Mouse (Mus musculus) midbrain, embryonic 14.5 days (tissue): ENCODE results near the gene Lfng. TPM values are rescaled to one million over a fixed set of nuclear protein-coding genes. Genes with fewer than 3 reads are reported as not detected.

Experiments used
- ATAC-seq: fragments of 200-750 bp; cut with Nextera tagmentation; 2 replicates; pipeline ENCODE4 v1.8.0; 2017; ENCODE audit warnings: moderate number of reproducible peaks, moderate library complexity; ENCODE audit not compliant: low FRiP score, low TSS enrichment
- DNase-seq: peaks from one replicate; pipeline ENCODE4 v3.0.0-alpha.2; 2015
- H3K27ac ChIP-seq: fragments of 300-500 bp; sonication (generic); replicated peaks from 2 replicates; pipeline ENCODE4 v1.5.1; 2014; ENCODE audit warnings: mild to moderate bottlenecking, low read depth, low read length, moderate library complexity
- H3K27me3 ChIP-seq: fragments of 300-500 bp; sonication (generic); 2 replicates; pipeline ENCODE4 v1.6.1; 2014; ENCODE audit warnings: low read length, control low read depth, mixed read lengths; ENCODE audit not compliant: control insufficient read depth, insufficient read depth
- H3K36me3 ChIP-seq: fragments of 300-500 bp; sonication (generic); 2 replicates; pipeline ENCODE4 v1.6.1; 2014; ENCODE audit warnings: low read length, control low read depth; ENCODE audit not compliant: control insufficient read depth, insufficient read depth
- H3K4me1 ChIP-seq: fragments of 300-500 bp; sonication (generic); 2 replicates; pipeline ENCODE4 v1.6.1; 2014; ENCODE audit warnings: mild to moderate bottlenecking, antibody characterized with exemption, low read length, control low read depth; ENCODE audit not compliant: control insufficient read depth, insufficient read depth
- H3K4me2 ChIP-seq: fragments of 300-500 bp; sonication (generic); 2 replicates; pipeline ENCODE4 v1.6.1; 2014; ENCODE audit warnings: mild to moderate bottlenecking, low read length, moderate library complexity
- H3K4me3 ChIP-seq: fragments of 300-500 bp; sonication (generic); replicated peaks from 2 replicates; pipeline ENCODE4 v1.5.1; 2014; ENCODE audit warnings: low read depth, low read length
- H3K9ac ChIP-seq: fragments of 300-500 bp; sonication (generic); replicated peaks from 2 replicates; pipeline ENCODE4 v1.6.1; 2014; ENCODE audit warnings: mild to moderate bottlenecking, low read length, moderate library complexity
- H3K9me3 ChIP-seq: fragments of 300-500 bp; sonication (generic); 2 replicates; pipeline ENCODE4 v1.6.1; 2016; ENCODE audit warnings: low read length, control low read depth, mixed read lengths; ENCODE audit not compliant: control insufficient read depth
- WGBS: fragments of 180-500 bp; shearing (Covaris S2); extraction: QIAGEN DNeasy Blood & Tissue Kit; methylation state at CpG from one replicate; pipeline ENCODE4 v1.1.7; 2014; 5-methylcytosine and 5-hydroxymethylcytosine counted together
- polyA plus RNA-seq: library from polyadenylated mRNA; unstranded; fragments of >200 nt; fragmentation: Nextera tagmentation; extraction: Ambion mirVana; gene quantifications from 2 replicates; pipeline ENCODE4 v1.2.1, GENCODE M21; 2014

Gene Lfng
- polyA plus RNA-seq, 1 experiment from 2014 or later, result 25.2 TPM

DNA sequence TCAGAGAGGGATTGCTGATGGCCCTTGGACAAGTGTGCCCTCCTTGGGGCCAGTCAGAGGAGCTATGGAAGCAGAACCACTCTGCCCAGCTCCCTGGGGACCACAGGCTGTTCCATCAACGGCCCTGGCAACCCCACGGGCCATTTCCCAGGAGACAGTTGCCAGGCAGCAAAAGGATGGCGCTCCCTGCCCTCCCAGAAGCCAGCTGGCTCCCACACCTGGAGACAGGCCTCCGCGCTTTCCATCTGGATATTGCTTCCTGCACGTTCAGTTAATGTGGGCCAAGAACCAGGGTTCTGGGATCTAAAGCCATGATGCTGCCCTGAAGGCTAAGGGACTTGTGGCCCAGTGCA lies 29.9 kb downstream of the Lfng start:
- 68% methylated on average over 6 of the region's 6 CpGs for WGBS
- Histone ChIP-seq H3K4me1 (peaks cover 11% of the 10 kb centered on the region; the same call in 1 of the 2 replicates), H3K27ac (0 out of 2 replicates have a peak overlapping the region, but pooled peaks have one; percentile 13), H3K4me2 (no peak overlapping the region), H3K27me3 (no peaks in the 10 kb centered on the region), H3K4me3 (no peak overlapping the region), H3K36me3 (peaks cover 74% of the 10 kb centered on the region), H3K9me3 (no peaks in the 10 kb centered on the region), H3K9ac (no peak overlapping the region)
- ATAC-seq, result no peak
- no peak for DNase-seq

DNA sequence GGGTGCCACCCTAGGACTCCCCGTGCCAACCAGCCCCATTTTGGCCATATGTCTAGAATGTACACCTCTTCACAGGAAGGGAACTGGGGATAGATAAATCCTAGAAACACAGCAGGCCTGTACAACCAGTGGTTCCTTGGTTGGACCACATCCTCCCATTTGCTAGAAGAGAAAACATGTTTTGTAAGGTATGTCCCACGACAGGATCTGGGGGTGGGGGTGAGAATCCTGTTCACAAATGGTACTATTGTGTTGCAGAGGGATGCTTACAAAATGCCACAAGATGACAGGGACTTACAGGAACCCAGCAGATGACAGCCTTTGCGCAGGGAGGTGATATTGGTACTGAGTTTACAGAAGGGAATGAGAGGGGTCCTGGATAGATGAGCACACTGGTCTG lies 30.9 kb downstream of the Lfng start:
- H3K9ac ChIP-seq, result no peak overlapping the region
- H3K9me3 ChIP-seq, result no peaks in the 10 kb centered on the region
- peaks cover 65% of the 10 kb centered on the region for H3K36me3 ChIP-seq
- WGBS, result 91% methylated on average over 3 of the region's 3 CpGs
- no peaks in the 10 kb centered on the region for H3K27me3 ChIP-seq
- DNase-seq (no peak), ATAC-seq (no peak)
- peaks cover 15% of the 10 kb centered on the region; the same call in 1 of the 2 replicates for H3K4me1 ChIP-seq
- H3K27ac ChIP-seq, result no peak overlapping the region
- no peak overlapping the region for H3K4me3 ChIP-seq
- no peak overlapping the region for H3K4me2 ChIP-seq

- Histone ChIP-seq H3K27ac (no peak overlapping the region), H3K9me3 (no peaks in the 10 kb centered on the region), H3K36me3 (peaks cover 60% of the 10 kb centered on the region), H3K4me3 (no peak overlapping the region), H3K4me1 (peaks cover 15% of the 10 kb centered on the region; the same call in 1 of the 2 replicates), H3K9ac (no peak overlapping the region), H3K4me2 (no peak overlapping the region), H3K27me3 (no peaks in the 10 kb centered on the region)
- DNase-seq (no peak), ATAC-seq (no peak)
- 94% methylated on average over 6 of the region's 6 CpGs for WGBS
Measured at GRCm38 (mm10) chr5:140638484-140638883, 31.4 kb downstream of the Lfng start.

GRCm38 (mm10) chr5:140639312-140639711 lies 32.2 kb downstream of the Lfng start:
- H3K36me3 ChIP-seq, result peaks cover 60% of the 10 kb centered on the region
- WGBS, result 92% methylated on average over 4 of the region's 4 CpGs
- H3K9me3 ChIP-seq, result no peaks in the 10 kb centered on the region
- H3K4me1 ChIP-seq, result peaks cover 15% of the 10 kb centered on the region; the same call in 1 of the 2 replicates
- DNase-seq, result no peak
- no peak overlapping the region for H3K27ac ChIP-seq
- H3K4me2 ChIP-seq, result no peak overlapping the region
- H3K27me3 ChIP-seq, result no peaks in the 10 kb centered on the region
- H3K9ac ChIP-seq, result no peak overlapping the region
- no peak for ATAC-seq
- H3K4me3 ChIP-seq, result no peak overlapping the region

GRCm38 (mm10) chr5:140639871-140640270 lies 32.8 kb downstream of the Lfng start:
- 90% methylated on average over 14 of the region's 14 CpGs for WGBS
- Histone ChIP-seq H3K4me2 (no peak overlapping the region), H3K9ac (no peak overlapping the region; the same call in 1 of the 2 replicates), H3K4me1 (peaks cover 18% of the 10 kb centered on the region), H3K36me3 (peaks cover 60% of the 10 kb centered on the region), H3K27me3 (no peaks in the 10 kb centered on the region), H3K9me3 (no peaks in the 10 kb centered on the region), H3K27ac (no peak overlapping the region), H3K4me3 (no peak overlapping the region)
- DNase-seq (no peak), ATAC-seq (no peak)

DNA sequence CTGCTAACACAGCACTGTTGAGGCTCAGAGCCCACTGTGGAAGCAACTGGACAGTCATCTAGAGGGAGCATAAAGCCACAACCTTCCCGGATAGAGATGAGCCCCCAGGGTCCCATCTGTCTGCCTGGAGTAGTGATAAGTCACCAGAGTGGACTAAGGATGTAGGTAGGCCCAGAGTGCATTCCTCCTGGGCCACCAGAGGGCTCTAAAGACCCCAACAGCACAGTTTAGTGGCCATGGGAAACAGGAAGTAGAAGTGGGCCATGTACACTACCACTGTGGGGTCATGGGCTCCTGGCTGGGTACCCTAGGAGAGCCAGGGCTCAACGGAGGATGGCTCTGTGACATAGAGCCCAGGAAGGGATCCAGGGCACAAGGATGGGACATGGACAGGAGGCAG lies 33.7 kb downstream of the Lfng start:
- Histone ChIP-seq H3K4me3 (no peak overlapping the region), H3K9me3 (no peaks in the 10 kb centered on the region), H3K27me3 (no peaks in the 10 kb centered on the region), H3K27ac (no peak overlapping the region), H3K4me1 (peaks cover 27% of the 10 kb centered on the region), H3K4me2 (no peak overlapping the region), H3K9ac (no peak overlapping the region), H3K36me3 (peaks cover 56% of the 10 kb centered on the region)
- DNase-seq (no peak), ATAC-seq (no peak)
- 80% methylated on average over 2 of the region's 2 CpGs for WGBS

- WGBS, result 79% methylated on average over 10 of the region's 10 CpGs
- H3K4me2 ChIP-seq, result no peak overlapping the region
- no peaks in the 10 kb centered on the region for H3K9me3 ChIP-seq
- no peaks in the 10 kb centered on the region for H3K27me3 ChIP-seq
- peaks cover 33% of the 10 kb centered on the region for H3K4me1 ChIP-seq
- no peak overlapping the region for H3K27ac ChIP-seq
- no peak for ATAC-seq
- no peak overlapping the region for H3K9ac ChIP-seq
- no peak for DNase-seq
- H3K4me3 ChIP-seq, result no peak overlapping the region
- H3K36me3 ChIP-seq, result peaks cover 52% of the 10 kb centered on the region
Measured at GRCm38 (mm10) chr5:140641254-140641928, 34.3 kb downstream of the Lfng start.

- 0 out of 2 replicates have a peak overlapping the region, but pooled peaks have one; percentile 9 for H3K9ac ChIP-seq
- 80% methylated on average over 3 of the region's 3 CpGs for WGBS
Measured at GRCm38 (mm10) chr5:140642076-140642475, 35.0 kb downstream of the Lfng start.

DNA sequence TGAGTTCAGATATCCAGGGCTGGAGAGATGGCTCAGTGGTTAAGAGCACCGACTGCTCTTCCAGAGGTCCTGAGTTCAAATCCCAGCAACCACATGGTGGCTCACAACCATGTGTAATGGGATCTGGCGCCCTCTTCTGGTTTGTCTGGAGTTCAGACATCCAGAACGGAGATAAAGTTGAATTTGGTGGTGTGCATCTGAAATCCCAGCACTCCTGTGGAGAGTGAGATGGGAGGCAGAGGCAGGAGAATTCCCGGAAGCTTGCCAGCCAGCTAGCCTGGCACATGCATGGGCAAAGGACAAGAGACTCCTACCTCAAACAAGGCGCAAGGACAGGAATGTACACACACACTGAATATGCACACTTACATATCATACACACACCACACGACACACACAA lies 37.1 kb downstream of the Lfng start:
- no peak for ATAC-seq
- Histone ChIP-seq H3K9me3 (no peaks in the 10 kb centered on the region), H3K27me3 (no peaks in the 10 kb centered on the region), H3K4me2 (peak overlapping the region; percentile 100), H3K4me3 (no peak overlapping the region), H3K36me3 (peaks cover 30% of the 10 kb centered on the region), H3K27ac (peak overlapping the region; percentile 49), H3K9ac (no peak overlapping the region), H3K4me1 (peaks cover 39% of the 10 kb centered on the region)
- DNase-seq, result no peak
- WGBS, result 93% methylated on average over 6 of the region's 6 CpGs

More at GRCm38 (mm10) chr5:140642076-140642475, 35.0 kb downstream of the Lfng start:
- peaks cover 39% of the 10 kb centered on the region for H3K4me1 ChIP-seq
- ATAC-seq (no peak), DNase-seq (no peak)
- H3K4me2 ChIP-seq, result no peak overlapping the region
- no peak overlapping the region for H3K4me3 ChIP-seq
- no peak overlapping the region for H3K27ac ChIP-seq
- H3K27me3 ChIP-seq, result no peaks in the 10 kb centered on the region
- no peaks in the 10 kb centered on the region for H3K9me3 ChIP-seq
- peaks cover 51% of the 10 kb centered on the region for H3K36me3 ChIP-seq
